Mouse (Mus musculus): ENCODE measurements around the gene Bcl9.

Gene Bcl9

DNA sequence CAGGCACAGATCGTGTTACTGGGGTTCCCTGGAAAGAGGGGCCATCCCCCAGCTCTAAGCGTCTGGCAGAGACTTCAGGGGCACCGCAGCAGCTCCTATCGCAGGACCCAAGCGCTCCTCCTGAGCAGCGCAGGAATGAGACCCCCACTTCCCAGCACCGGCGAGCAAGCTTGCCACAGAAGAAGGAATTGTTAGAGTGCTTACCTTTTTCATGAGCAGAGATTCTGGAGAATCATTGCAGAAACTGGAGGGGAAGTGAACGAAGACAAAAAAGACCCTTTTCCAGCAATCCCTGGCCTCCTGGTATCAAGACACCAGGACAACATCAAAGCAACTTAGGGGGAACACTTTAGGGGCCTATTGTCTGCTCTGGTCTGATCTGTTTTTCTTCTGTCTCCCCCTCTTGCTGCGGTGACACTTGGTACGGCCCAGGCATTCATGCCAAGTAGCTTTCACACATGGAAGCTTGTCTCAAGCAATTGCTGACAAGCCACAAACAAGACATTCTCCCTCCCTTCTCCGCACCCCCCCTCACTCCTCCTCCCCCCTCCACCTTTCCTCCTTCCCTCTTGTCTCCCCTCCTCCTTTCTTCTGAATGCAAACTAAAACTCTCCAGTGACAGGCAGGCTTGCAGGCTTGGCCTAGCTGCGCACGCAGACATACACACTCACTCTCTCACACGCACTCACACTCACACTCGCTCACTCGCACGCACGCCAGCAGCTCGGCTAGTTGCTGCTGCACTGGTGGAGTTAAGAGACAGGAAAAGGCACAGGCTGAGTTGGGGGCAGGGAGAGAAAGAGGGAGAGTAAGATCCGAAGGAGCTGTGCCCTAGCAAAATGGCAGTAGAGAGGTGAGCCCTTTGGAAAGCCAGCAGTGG is at the start of gene Bcl9:
Gene Bcl9, minus strand, starts transcription at position 365 of the 880 bp plus-strand sequence.
- DNase-seq (ENCODE audit: low spot score): no peak

DNA sequence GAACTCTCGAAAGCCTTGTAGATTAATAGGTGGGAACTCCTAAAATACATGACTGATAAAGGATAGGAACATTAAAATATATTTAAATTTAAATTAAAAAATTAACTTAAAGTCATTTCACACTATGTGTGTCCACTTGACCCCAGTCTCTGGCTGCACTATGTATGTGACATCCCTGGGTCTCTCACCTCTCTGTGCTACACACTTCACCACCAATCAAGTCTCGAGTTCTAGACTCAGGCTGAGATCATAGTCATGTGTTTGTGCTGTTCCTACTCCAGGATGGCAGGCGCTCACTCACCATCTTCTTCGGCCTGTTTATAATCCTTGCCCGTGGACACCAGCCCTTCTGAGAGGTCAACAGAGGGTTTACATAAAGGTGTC is 41.5 kb upstream of the Bcl9 start:
- no peak for DNase-seq (ENCODE audit: low spot score)

DNA sequence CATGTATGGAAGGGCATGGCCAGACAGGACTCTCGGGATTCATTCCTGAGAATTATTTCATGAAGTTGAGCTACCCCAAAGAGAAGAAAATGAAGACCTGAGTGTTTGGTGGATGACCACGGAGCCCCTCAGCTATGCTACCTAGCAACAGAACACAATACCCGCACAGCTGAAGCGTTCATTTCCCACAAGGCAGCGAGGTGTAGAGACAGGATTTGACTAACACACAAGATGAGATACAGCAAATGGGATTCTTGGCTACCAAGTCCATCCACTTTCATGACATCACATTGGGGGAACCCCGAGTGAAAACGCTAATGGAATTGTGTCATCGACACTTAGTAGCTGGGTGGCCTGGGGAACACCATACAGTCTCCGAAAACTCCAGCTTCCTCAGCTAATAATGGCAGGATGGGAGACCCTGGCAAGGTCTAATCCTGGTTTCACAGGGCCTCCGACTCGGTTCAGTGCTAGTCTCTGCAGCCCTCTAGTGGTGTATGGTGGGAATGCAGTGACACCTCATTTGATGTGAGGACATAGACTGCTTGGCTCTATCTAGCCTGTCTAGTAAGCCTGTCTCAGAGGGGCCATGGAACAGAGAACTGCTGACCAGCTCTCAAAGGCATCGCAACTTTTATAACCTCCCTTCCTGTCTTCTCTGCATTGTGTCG is 40.9 kb upstream of the Bcl9 start:
- DNase-seq (ENCODE audit: low spot score): peak; percentile 48

DNA sequence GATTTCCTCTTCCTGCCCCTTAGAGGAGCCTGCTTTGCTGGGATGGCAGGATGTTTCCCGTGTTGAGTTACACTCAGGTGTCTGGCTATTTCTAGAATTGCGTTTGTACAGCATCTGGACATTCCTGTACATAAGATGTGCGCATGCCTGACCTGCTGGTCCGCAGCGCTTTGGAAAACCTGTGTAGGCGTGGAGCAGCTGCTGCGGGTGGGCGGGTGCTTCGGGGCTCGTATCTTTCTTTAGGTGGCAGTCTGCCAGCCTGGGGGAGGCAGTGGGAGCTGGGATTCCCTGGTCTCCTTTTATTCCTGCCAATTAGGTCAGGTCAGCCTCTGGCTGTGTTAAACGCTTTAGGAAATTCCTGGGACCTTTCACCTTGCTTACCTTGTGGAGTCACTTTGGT is 39.6 kb upstream of the Bcl9 start:
- DNase-seq (ENCODE audit: low spot score): no peak

DNA sequence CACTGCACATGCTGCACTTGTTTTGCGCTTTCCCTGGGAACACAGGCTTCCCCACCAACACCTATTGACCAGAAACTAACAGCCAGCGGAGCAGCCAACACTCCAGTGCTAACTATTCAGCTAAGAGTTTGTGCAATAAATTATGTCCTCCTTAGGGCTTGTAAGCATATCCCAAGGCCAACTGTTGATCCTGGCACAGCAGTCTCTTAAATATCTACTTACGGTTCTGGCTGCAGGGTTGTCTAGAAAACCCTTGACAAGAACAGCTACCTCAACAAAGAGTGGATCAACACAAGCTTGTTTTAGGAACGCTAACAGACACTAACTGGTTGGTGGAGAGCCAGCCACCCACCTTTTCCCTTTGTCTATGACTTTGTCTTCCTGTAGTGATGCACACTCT is 38.6 kb upstream of the Bcl9 start:
- no peak for DNase-seq (ENCODE audit: low spot score)

DNA sequence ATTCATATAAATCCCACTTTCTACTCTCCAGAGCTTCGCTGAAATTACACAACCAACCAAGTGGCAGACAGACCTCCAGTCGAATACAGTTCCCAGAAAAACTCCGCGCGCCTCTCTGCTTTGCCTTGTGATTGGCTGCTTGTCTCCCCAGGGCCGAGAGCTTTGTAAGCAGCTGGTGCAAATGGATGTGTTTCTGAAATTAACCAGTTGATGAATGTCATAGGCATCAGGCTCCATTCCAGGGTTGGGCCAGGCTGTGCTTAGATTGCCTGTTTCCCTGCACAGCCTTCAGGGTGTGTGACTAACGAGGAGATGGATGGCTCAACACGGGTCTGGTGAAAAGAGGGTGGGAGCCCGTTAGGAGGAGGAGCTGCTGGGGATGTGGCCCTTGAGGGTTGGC is 36.9 kb upstream of the Bcl9 start:
- DNase-seq (ENCODE audit: low spot score): no peak

DNA sequence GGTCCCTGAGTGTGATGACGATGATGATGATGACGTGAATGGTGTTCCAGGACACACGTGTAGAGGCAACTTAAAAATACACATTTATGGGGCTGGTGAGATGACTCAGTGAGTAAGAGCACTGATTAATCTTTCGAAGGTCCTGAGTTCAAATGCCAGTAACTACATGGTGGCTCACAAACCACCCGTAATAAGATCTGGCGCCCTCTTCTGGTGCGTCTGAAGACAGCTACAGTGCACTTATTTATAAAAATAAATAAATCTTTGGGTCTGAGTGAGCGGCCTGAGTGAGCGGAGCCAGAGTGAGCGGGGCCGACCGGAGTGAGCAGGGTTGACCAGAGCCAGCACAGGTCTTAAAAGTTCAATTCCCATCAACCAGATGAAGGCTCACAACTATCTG is 34.5 kb upstream of the Bcl9 start:
- no peak for DNase-seq (ENCODE audit: low spot score)

DNA sequence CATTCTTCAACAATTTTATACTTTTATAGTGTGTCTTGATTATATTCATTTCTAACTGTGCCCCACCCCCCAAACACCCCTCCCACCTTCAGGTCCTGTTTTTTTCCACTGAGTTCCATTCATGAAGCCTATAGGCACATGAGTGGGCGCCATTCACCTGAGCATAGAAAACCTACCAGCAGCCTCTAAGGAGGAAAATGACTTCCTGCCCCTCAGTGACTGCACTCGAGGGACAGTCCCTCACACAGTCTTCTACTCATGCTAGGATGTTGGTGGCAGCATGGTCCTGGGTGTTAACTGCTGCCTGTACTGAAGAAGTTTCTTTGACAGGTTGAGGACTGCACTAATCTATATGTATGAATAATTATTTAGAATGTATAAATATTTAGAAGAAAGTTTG is 30.1 kb upstream of the Bcl9 start:
- no peak for DNase-seq (ENCODE audit: low spot score)

DNA sequence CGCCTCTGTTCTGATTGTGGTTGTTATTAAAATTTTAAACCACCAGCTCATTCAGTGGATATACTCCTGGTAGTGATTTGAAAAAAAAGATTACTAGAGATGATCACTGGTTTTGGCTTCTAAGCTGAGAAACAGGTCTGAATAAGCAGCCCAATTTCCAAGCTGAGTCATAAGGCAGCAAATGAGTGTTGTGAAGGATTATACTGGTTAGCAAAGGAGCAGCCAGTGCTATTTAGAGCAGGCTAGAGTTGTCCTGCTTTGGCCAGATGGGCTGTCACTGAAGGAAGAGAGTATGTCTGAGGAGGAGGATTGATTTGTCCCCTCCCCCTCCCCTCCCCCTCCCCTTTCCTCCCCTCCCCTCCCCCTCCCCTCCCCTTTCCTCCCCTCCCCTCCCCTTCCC is 29.6 kb upstream of the Bcl9 start:
- DNase-seq (ENCODE audit: low spot score): no peak

DNA sequence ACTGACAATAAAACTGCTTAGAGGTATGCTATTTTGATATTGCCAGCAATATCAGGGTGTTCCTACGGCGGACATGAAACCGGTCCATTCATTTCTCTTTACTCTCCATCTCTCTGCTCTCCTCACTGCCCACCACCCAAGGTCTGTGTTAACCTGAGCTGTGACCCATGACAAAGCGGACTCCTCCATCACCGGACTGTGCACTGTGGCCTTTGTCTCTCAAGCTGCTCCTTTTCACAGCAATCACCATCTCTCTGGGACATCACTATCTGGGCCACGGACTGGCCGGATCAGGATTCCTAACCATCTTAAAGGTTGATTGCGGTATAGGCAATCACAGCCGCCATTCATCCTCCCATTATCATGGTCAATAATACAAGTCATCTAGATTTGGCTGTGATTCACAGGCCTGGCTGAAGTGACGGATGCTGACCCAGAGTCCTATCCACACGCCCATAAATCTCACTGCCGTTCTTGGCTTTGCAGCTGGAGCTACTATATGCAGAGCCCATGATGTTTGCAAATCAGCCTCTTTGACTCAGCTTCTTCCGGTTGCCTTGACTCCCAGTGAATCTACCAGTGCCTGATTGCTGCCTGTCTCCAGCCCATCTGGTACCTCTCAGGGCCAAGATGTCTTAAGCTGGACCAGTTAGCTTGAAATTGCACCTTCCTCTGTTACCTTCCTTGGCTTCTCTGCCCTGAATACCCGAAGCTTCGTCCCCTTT is 28.1 kb upstream of the Bcl9 start:
- DNase-seq (ENCODE audit: low spot score): no peak

DNA sequence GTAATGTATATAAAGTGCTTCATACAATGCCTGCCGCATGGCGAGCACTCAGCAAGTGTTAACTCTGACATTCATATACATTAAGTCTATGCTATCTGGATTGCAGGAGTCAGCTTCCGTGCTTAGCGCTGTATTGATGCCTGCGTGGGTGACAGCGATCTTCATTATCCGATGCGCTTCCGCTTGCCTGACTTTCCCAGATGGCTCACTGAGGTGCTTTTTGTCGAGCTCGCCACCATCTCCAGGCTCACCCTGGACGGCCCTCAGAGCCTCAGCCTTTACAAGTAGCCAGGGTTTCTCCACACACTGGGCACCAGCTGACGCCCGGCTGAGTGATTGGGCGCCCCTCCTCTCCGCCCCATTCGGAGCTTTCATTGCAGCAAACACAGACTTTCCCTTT is 26.3 kb upstream of the Bcl9 start:
- DNase-seq (ENCODE audit: low spot score): no peak

DNA sequence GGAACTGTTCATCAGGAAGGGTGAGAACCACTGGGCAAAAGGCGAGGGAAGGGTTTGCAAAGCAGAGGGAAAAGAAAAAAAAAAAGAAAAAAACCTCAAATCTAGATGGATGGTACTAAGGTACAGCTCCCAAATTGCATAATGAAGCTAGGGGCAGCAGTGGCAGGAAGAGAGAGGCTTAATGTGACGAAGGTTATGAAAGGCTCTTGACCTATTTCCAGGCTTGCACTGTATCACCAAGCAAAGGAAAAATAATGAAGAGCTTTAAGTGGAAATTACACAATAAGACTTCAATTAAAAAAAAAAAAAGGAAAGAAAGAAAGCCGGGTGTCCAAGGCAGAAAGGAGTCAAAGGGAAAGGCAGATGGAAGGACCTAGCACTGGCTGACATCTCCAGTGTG is 19.6 kb upstream of the Bcl9 start:
- DNase-seq (ENCODE audit: low spot score): no peak

DNA sequence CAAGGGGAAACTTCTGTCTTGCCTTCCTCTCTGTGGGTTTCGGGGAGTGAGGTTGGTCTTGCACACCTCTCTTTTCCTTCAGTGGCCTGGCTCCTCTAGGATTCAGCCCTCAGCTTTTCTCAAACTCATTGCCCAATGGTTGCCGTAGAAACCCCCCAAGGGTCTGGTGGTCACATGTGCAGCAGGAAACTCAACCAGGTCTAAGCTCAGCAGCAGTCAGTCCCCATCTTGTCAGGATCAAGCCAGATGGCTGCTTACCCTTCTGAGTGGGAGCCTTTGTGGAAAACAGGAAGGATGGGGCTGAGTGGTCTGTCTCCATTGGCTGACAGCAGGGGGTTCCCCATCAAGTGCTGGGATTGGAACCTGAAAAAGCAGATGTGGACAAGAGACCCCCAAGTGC is 15.7 kb upstream of the Bcl9 start:
- DNase-seq (ENCODE audit: low spot score): no peak

DNA sequence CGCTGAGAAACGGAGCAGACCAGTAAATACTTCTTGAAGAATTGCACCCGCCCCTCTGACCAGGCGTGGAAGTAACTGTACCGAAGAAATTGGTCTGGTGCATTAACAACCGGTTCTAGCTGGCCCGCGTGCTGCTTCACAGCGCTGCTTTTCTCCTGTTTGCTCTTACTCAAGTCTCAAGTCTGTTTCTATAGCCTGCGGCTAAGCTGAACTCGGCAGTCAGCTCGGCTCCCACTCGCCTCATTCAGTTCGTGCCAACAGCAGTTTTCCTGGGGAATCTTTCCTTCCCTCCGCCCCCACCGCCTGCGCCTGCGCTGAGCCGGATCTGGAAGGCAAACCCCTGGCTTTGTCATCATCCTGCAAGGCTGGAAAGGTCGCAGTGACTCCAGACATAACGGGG is 14.3 kb upstream of the Bcl9 start:
- DNase-seq (ENCODE audit: low spot score): no peak

DNA sequence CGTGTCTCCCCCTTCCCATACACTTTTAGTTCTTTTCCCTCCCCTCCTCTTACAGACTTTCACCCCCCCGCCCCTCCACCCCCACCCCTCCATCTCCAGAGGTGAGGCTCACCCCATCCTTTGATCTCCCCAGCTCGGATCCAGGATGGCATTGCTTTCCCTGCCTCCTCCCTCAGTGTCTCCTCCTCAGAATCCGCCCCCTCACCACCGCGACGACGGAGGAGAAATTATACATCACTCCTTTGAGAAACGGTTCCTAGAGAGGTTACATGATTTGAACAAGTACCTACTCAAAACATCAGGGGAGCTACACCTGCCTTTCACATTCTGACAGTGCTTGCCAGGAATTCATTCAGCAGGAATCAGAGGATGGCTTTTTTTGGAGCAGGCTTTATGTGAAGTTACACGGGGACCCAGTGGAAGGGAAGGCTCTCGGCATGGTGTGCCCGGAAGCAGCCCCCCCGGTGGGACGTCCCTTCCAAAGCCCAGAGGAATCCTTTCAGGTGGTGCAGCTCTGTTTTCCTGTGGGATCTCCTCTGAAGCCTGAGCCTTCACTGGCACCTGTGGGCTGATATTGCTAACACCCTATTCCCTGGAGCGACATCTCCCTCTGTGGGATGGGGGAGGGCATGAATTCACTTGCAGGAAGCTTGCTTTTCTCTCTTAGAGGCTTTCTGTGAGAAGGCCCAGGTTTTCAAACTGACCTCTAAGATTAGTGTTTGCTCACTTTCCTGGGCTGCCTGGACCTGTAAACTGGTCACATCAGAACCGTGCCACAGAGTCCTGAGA is 12.2 kb upstream of the Bcl9 start:
- DNase-seq (ENCODE audit: low spot score): no peak

DNA sequence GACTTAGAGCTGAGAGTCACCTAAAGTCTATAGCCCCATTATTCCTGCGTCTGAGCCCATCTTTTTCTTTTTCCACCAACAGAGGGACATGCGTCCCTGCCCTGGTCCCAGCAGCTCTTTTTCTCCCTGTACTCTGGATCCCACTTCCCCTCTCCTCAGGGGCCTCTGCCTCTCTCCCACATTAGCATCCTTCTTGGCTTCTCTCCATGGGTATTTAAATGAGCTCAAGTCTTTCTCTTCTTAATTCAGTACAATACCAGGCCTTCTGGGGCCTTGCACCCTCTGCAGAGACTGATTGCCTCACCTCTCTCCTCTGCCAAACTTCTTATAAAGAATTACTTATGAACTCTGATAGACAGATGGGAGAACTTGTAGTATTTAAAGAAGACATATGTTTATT is 10.7 kb upstream of the Bcl9 start:
- DNase-seq (ENCODE audit: low spot score): no peak

DNA sequence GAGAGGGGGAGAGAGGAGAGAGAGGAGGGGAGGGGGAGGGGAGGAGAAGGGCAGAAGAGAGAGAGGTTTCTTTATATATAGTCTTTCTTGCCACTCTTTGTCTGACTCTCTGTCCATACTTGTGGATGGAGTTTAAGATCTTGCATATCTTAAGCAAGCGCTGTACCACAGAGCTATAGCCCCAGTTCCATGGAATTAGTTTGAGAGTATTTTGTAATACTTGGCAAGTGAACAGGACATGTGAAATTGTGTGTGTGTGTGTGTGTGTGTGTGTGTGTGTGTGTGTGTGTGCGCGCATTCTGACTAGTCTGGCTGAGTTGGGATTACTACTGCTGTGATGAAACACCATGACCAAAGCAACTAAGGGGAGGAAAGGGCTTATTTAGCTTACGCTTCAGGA is 8.2 kb upstream of the Bcl9 start:
- no peak for DNase-seq (ENCODE audit: low spot score)

DNA sequence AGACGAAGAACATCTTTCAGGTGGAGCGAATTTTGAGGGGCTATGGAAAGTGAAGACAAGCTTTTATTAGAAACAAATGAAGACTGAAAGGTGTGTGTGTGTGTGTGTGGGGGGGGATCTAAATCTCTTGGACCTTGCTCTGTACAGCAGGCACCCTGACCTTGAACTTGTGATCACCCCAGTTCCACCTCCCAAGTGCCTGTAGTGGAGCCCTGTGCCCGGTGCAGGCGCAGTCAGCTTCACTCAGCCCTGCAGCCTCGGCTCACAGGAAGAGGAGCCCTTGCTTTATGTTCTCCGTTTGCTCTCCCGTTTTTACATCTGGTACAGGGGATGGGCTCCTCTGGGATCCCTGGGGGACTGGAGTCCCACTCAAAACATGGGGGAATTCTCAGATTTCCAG is 3.9 kb upstream of the Bcl9 start:
- no peak for DNase-seq (ENCODE audit: low spot score)

DNA sequence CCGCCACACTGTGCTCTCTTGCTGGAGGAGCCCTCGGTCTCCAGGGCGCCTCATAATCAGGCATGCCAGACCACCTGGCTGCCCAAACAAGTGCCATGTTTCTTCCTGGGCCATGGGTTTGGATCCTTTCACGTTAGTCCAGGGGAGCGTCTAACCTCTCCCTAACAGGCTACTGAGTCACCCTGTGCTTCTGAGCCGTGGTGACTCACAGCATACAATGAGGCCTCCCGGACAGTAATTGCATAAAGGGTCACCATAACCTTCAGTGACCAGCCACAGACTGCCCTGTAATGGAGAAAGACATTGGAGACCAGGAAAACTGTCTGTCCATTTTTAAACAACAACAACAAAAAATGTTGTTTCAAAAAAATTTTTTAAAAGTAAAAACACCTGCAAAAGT is 2.7 kb upstream of the Bcl9 start:
- DNase-seq (ENCODE audit: low spot score): no peak

DNA sequence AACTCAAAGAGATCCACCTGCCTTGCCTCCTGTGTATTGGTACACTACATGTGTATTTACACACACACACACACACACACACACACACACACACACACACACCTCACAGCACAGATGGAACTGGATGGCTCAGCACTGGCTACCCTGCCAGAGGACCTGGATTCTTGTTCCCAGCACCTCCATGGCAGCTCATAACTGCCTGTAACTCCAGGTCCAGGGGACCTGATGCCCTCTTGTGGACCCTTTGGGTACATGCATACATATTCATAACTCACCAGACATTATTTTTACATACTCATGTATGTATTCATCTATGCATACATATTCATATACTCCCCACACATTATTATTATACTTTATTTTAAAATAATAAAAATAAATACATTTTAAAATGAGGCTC is 2.2 kb upstream of the Bcl9 start:
- DNase-seq (ENCODE audit: low spot score): no peak

DNA sequence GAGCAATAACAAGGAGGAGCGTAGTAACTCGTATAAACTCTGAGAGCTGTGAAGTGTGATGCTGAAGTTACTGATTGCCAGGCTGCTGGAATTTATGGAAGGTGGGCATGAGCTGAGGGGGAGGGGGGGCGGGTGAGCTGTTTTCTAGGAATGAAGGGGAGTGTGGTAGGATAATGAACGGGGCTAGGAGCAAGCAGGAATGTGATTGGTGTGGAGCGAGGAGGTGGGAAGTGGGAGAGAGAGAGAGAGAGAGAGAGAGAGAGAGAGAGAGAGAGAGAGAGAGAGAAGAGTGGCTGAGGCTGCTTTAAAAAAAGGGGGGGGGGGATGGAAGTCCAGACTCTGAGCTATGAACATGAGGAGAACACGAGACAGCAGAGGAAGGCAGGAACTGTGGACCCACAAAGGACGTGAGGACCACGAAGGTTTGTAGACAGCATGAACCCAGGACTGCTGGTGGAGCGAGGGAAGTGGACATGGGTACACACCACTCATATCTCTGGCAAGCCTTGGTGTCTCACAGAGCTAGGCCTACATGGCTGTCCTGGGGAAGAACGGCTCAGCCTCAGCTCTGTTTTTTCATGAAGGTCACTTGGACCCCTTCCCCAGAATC is 1.2 kb upstream of the Bcl9 start:
- no peak for DNase-seq (ENCODE audit: low spot score)

Measured in c-Kit-positive CD71-positive TER-119-positive erythroid progenitor cells, embryonic 14.5 days (primary cell).